Mouse (Mus musculus) limb, embryonic 14.5 days (tissue): Measurements from ENCODE around the gene Usp48. TPM values are rescaled to one million over a fixed set of nuclear protein-coding genes. Genes with fewer than 3 reads are reported as not detected.

Experiments used
- ATAC-seq: fragments of 200-750 bp; cut with Nextera tagmentation; 2 replicates; pipeline ENCODE4 v1.8.0; 2017; ENCODE audit warnings: low read depth, moderate number of reproducible peaks, moderate TSS enrichment; ENCODE audit not compliant: low FRiP score
- DNase-seq: peaks from one replicate; pipeline ENCODE4 v3.0.0-alpha.2; 2015; ENCODE audit warnings: low spot score
- H3K27ac ChIP-seq: fragments of 300-500 bp; sonication (generic); replicated peaks from 2 replicates; pipeline ENCODE4 v1.5.1; 2014; ENCODE audit warnings: low read depth, mild to moderate bottlenecking, low read length, moderate library complexity, mixed read lengths
- H3K27me3 ChIP-seq: fragments of 300-500 bp; sonication (generic); 2 replicates; pipeline ENCODE4 v1.6.1; 2014; ENCODE audit warnings: low read length, mixed read lengths; ENCODE audit not compliant: control insufficient read depth, insufficient read depth
- H3K36me3 ChIP-seq: fragments of 300-500 bp; sonication (generic); 2 replicates; pipeline ENCODE4 v1.6.1; 2014; ENCODE audit warnings: mild to moderate bottlenecking, low read length, moderate library complexity, mixed read lengths; ENCODE audit not compliant: control insufficient read depth, insufficient read depth
- H3K4me1 ChIP-seq: fragments of 300-500 bp; sonication (generic); 2 replicates; pipeline ENCODE4 v1.6.1; 2014; ENCODE audit warnings: antibody characterized with exemption, low read length, mixed read lengths; ENCODE audit not compliant: control insufficient read depth, insufficient read depth
- H3K4me2 ChIP-seq: fragments of 300-500 bp; sonication (generic); replicated peaks from 2 replicates; pipeline ENCODE4 v1.6.1; 2014; ENCODE audit warnings: low read depth, mild to moderate bottlenecking, low read length, moderate library complexity; ENCODE audit not compliant: severe bottlenecking
- H3K4me3 ChIP-seq: fragments of 300-500 bp; sonication (generic); replicated peaks from 2 replicates; pipeline ENCODE4 v1.5.1; 2014; ENCODE audit warnings: low read length
- H3K9ac ChIP-seq: fragments of 300-500 bp; sonication (generic); 2 replicates; pipeline ENCODE4 v1.6.1; 2014; ENCODE audit warnings: mild to moderate bottlenecking, low read depth, low read length, moderate library complexity; ENCODE audit not compliant: severe bottlenecking
- H3K9me3 ChIP-seq: fragments of 300-500 bp; sonication (generic); 2 replicates; pipeline ENCODE4 v1.6.1; 2016; ENCODE audit warnings: low read length; ENCODE audit not compliant: control insufficient read depth
- POLR2A ChIP-seq: fragments of 200-500 bp; IDR thresholded peaks from 2 replicates; pipeline ENCODE4 v1.8.0; 2012; ENCODE audit warnings: inconsistent platforms, mild to moderate bottlenecking, moderate library complexity, borderline replicate concordance; ENCODE audit not compliant: insufficient read depth, insufficient read length; ENCODE audit errors: extremely low read depth
- WGBS: fragments of 180-500 bp; shearing (Covaris S2); extraction: QIAGEN DNeasy Blood & Tissue Kit; methylation state at CpG from one replicate; pipeline ENCODE4 v1.1.7; 2014; 5-methylcytosine and 5-hydroxymethylcytosine counted together
- polyA plus RNA-seq, 2 experiments: library from polyadenylated mRNA; depleted of rRNA in 1 of 2; stranded (reverse) in 1 of 2; unstranded in 1 of 2; fragments of >200 nt; fragmentation: Nextera tagmentation in 1 of 2; extraction: Ambion mirVana in 1 of 2; gene quantifications; 2 replicates each; pipeline versions ENCODE4 v1.2.1 to v1.2.3; 2012 to 2014

The Usp48 gene
- polyA plus RNA-seq, 2 experiments: 69.3 to 124 TPM

DNA sequence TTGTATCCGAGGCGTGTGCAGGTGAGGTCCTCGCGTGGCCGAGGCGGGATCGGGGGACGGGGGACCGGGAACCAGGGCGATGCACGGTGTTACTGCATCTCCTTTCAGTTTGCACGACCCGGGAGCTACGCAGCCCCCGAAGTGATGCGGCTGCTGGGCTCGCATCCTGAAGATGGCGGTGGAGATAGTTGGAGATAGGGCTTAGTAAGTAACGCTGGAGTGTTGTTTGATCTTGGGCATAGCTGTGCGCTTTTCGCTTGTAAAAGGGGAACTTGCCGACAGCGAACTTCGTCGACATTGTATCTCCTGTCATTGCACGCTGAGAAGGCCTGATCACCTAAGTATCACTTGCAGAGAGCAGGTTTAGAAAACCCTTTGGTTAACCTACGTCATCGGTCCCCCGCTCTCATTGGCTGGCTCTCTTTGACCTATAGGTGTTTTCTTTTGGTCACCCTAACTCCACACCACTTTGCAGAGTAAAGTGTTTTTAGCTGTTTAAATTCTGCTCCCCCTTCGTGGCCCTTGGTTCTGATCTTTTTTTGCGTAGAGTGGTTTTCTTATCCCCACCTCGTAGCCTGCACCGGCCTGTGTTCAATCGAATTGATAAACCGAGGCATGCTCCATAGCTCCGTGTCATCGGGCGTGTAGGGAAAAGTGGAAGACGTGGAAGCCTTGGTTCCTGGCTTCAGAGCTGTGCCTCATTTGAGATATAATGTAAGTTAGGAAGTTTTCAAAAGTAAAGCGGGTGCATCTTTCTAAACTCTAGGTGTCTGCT lies 1.1 kb downstream of the Usp48 start:
- no peak for TF ChIP-seq POLR2A
- H3K9me3 ChIP-seq: no peaks in the 10 kb centered on the region
- ATAC-seq (no peak), DNase-seq (peak; percentile 46)
- H3K27ac ChIP-seq: peak overlapping the region; percentile 96
- peaks cover 17% of the 10 kb centered on the region for H3K4me1 ChIP-seq
- H3K27me3 ChIP-seq: no peaks in the 10 kb centered on the region
- H3K4me2 ChIP-seq: peak overlapping the region; percentile 94
- 5% methylated on average over 37 of the region's 40 CpGs for WGBS
- peak overlapping the region; percentile 89 for H3K4me3 ChIP-seq
- H3K9ac ChIP-seq: peak overlapping the region; percentile 70
- H3K36me3 ChIP-seq: 0 out of 2 replicates have a peak, but pooled peaks cover 4% of the 10 kb centered on the region

DNA sequence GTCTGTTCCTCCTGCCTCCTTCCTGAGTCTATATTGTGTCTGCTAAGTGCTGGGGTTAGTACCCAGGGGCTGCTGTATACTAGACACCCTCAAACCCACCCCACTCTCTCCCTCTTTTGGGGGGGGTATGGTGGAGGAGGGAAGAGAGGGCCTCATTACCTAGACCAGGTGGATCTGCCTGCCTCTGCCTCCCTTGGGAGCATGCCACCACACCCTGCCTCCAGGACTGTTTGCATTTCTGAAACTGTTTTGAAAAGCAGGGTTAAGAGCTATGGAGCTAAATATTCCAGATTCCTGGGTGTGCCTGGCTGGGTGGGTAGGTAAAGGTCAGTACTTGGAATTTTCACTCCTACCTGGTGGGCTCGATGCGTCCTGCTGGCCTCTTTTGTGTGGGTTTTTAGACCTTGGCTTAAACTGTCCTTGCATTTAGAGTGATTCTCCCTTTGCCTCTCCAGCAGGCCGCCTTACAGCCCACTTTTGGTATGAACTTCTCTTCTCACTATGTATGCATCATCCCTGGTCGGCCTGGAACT lies 3.6 kb downstream of the Usp48 start:
- H3K9ac ChIP-seq: no peak overlapping the region
- 100% methylated on average over 4 of the region's 4 CpGs for WGBS

GRCm38 (mm10) chr4:137598577-137598976 lies 5.0 kb downstream of the Usp48 start:
- H3K4me3 ChIP-seq: no peak overlapping the region
- WGBS: 74% methylated on average over 5 of the region's 5 CpGs
- no peak for ATAC-seq
- H3K36me3 ChIP-seq: peaks cover 4% of the 10 kb centered on the region; the same call in 1 of the 2 replicates
- H3K4me2 ChIP-seq: no peak overlapping the region
- H3K27me3 ChIP-seq: no peaks in the 10 kb centered on the region
- TF ChIP-seq POLR2A: no peak
- H3K4me1 ChIP-seq: peaks cover 17% of the 10 kb centered on the region
- DNase-seq: no peak
- H3K9me3 ChIP-seq: no peaks in the 10 kb centered on the region
- no peak overlapping the region for H3K27ac ChIP-seq
- H3K9ac ChIP-seq: no peak overlapping the region

More for the DNA sequence above, 3.6 kb downstream of the Usp48 start:
- ATAC-seq (no peak), DNase-seq (no peak)
- Histone ChIP-seq H3K27me3 (no peaks in the 10 kb centered on the region), H3K9me3 (no peaks in the 10 kb centered on the region), H3K4me1 (peaks cover 17% of the 10 kb centered on the region), H3K36me3 (0 out of 2 replicates have a peak, but pooled peaks cover 4% of the 10 kb centered on the region), H3K27ac (no peak overlapping the region), H3K4me3 (no peak overlapping the region), H3K4me2 (no peak overlapping the region)
- TF ChIP-seq POLR2A: no peak

GRCm38 (mm10) chr4:137603449-137604171 lies 10.1 kb downstream of the Usp48 start:
- no peak for TF ChIP-seq POLR2A
- WGBS: 79% methylated on average over 11 of the region's 11 CpGs
- ATAC-seq: no peak

GRCm38 (mm10) chr4:137607023-137607422 lies 13.5 kb downstream of the Usp48 start:
- Histone ChIP-seq H3K9ac (no peak overlapping the region), H3K4me3 (no peak overlapping the region), H3K27me3 (no peaks in the 10 kb centered on the region), H3K27ac (no peak overlapping the region), H3K36me3 (peaks cover 73% of the 10 kb centered on the region), H3K4me1 (no peaks in the 10 kb centered on the region), H3K4me2 (no peak overlapping the region), H3K9me3 (no peaks in the 10 kb centered on the region)
- no peak for DNase-seq
- ATAC-seq: no peak
- WGBS: 95% methylated on average over 2 of the region's 2 CpGs
- no peak for TF ChIP-seq POLR2A

More at GRCm38 (mm10) chr4:137603449-137604171, 10.1 kb downstream of the Usp48 start:
- H3K9me3 ChIP-seq: no peaks in the 10 kb centered on the region
- no peaks in the 10 kb centered on the region for H3K27me3 ChIP-seq
- DNase-seq: no peak
- no peak overlapping the region for H3K9ac ChIP-seq
- no peak overlapping the region for H3K27ac ChIP-seq
- H3K4me1 ChIP-seq: no peaks in the 10 kb centered on the region
- H3K4me3 ChIP-seq: no peak overlapping the region
- H3K36me3 ChIP-seq: peaks cover 40% of the 10 kb centered on the region
- H3K4me2 ChIP-seq: no peak overlapping the region
